Mouse (Mus musculus): ENCODE measurements around the gene Shank1.
"Not testable (repeated sequence)": the region's sequence is repeated elsewhere in the genome, so short reads cannot be mapped to it uniquely, and the experiment has no call there.

Shank1 gene

GRCm38 (mm10) chr7:44309475-44310284, at the start of gene Shank1:
TSS of gene Shank1 (plus strand) at chr7:44310253.
- peak; percentile 11 for DNase-seq (ENCODE audit: low spot score)

- DNase-seq (ENCODE audit: low spot score): no peak
Observed at GRCm38 (mm10) chr7:44260410-44260809, 49.6 kb upstream of the Shank1 start.

- no peak for DNase-seq (ENCODE audit: low spot score)
Observed at GRCm38 (mm10) chr7:44261147-44261546, 48.9 kb upstream of the Shank1 start, which contains the start of gene Gm15517. TSS of gene Gm15517 (plus strand) at chr7:44261447.

GRCm38 (mm10) chr7:44262791-44263643, 47.0 kb upstream of the Shank1 start:
- DNase-seq (ENCODE audit: low spot score): peak; percentile 97

GRCm38 (mm10) chr7:44268117-44268516, 41.9 kb upstream of the Shank1 start:
- no peak for DNase-seq (ENCODE audit: low spot score)

GRCm38 (mm10) chr7:44269397-44269796, 40.7 kb upstream of the Shank1 start:
- no peak for DNase-seq (ENCODE audit: low spot score)

- no peak for DNase-seq (ENCODE audit: low spot score)
Observed at GRCm38 (mm10) chr7:44271309-44271708, 38.7 kb upstream of the Shank1 start.

GRCm38 (mm10) chr7:44272546-44272945, 37.5 kb upstream of the Shank1 start:
- no peak for DNase-seq (ENCODE audit: low spot score)

GRCm38 (mm10) chr7:44273446-44273845, 36.6 kb upstream of the Shank1 start:
- DNase-seq (ENCODE audit: low spot score): no peak

- DNase-seq (ENCODE audit: low spot score): no peak
Observed at GRCm38 (mm10) chr7:44274096-44274495, 36.0 kb upstream of the Shank1 start.

- DNase-seq (ENCODE audit: low spot score): no peak
Observed at GRCm38 (mm10) chr7:44275546-44275945, 34.5 kb upstream of the Shank1 start.

GRCm38 (mm10) chr7:44276461-44277249, 33.4 kb upstream of the Shank1 start:
- no peak for DNase-seq (ENCODE audit: low spot score)

GRCm38 (mm10) chr7:44277250-44277622, 32.8 kb upstream of the Shank1 start:
- DNase-seq (ENCODE audit: low spot score): peak; percentile 79

GRCm38 (mm10) chr7:44280959-44281358, 29.1 kb upstream of the Shank1 start:
- no peak for DNase-seq (ENCODE audit: low spot score)

GRCm38 (mm10) chr7:44281586-44281985, 28.5 kb upstream of the Shank1 start:
- DNase-seq (ENCODE audit: low spot score): no peak

- DNase-seq (ENCODE audit: low spot score): no peak
Observed at GRCm38 (mm10) chr7:44287760-44288159, 22.3 kb upstream of the Shank1 start.

GRCm38 (mm10) chr7:44290986-44291385, 19.1 kb upstream of the Shank1 start:
- DNase-seq (ENCODE audit: low spot score): no peak

- no peak for DNase-seq (ENCODE audit: low spot score)
Observed at GRCm38 (mm10) chr7:44291418-44291817, 18.6 kb upstream of the Shank1 start.

- DNase-seq (ENCODE audit: low spot score): not testable (repeated sequence)
Observed at GRCm38 (mm10) chr7:44297501-44297900, 12.6 kb upstream of the Shank1 start.

- DNase-seq (ENCODE audit: low spot score): no peak
Observed at GRCm38 (mm10) chr7:44303346-44304340, 6.4 kb upstream of the Shank1 start.

- DNase-seq (ENCODE audit: low spot score): no peak
Observed at GRCm38 (mm10) chr7:44304463-44304774, 5.6 kb upstream of the Shank1 start.
